Mouse (Mus musculus) lung, postnatal 25 days (tissue): ENCODE measurements around the gene Cdkn2c.
A peak's percentile ranks its signal among the peaks of the same experiment; 100 is the strongest.
"Not testable (repeated sequence)": the region's sequence is repeated elsewhere in the genome, so short reads cannot be mapped to it uniquely, and the experiment has no call there.

Source experiments
- DNase-seq: peaks from one replicate; pipeline ENCODE4 v3.0.0; 2022; ENCODE audit warnings: low spot score

Cdkn2c gene

GRCm38 (mm10) chr4:109666461-109667269, at the start of gene Cdkn2c:
Cdkn2c (minus strand) TSS chr4:109667189.
- peak; percentile 87 for DNase-seq

GRCm38 (mm10) chr4:109705349-109705748, 38.4 kb upstream of the Cdkn2c start:
- DNase-seq, result no peak

GRCm38 (mm10) chr4:109703568-109703967, 36.6 kb upstream of the Cdkn2c start:
- peak; percentile 57 for DNase-seq

- DNase-seq, result not testable (repeated sequence)
Measured at GRCm38 (mm10) chr4:109700727-109701126, 33.7 kb upstream of the Cdkn2c start.

- DNase-seq, result no peak
Measured at GRCm38 (mm10) chr4:109692674-109693073, 25.7 kb upstream of the Cdkn2c start.

GRCm38 (mm10) chr4:109683561-109683960, 16.6 kb upstream of the Cdkn2c start:
- no peak for DNase-seq

- no peak for DNase-seq
Measured at GRCm38 (mm10) chr4:109677221-109677620, 10.2 kb upstream of the Cdkn2c start.

GRCm38 (mm10) chr4:109676218-109677215, 9.5 kb upstream of the Cdkn2c start, which contains the start of gene Faf1:
Faf1 (plus strand) TSS chr4:109676588.
- peak; percentile 99 for DNase-seq

GRCm38 (mm10) chr4:109674097-109674496, 7.1 kb upstream of the Cdkn2c start:
- no peak for DNase-seq

- DNase-seq, result no peak
Measured at GRCm38 (mm10) chr4:109671941-109672340, 5.0 kb upstream of the Cdkn2c start.

GRCm38 (mm10) chr4:109670213-109670612, 3.2 kb upstream of the Cdkn2c start:
- DNase-seq, result no peak

- DNase-seq, result no peak
Measured at GRCm38 (mm10) chr4:109667518-109667917, 529 bp upstream of the Cdkn2c start.

GRCm38 (mm10) chr4:109665982-109666460, 968 bp downstream of the Cdkn2c start:
- peak; percentile 48 for DNase-seq

GRCm38 (mm10) chr4:109665101-109665981, 1.6 kb downstream of the Cdkn2c start:
- DNase-seq, result peak; percentile 71

- DNase-seq, result no peak
Measured at GRCm38 (mm10) chr4:109664091-109664490, 2.9 kb downstream of the Cdkn2c start.

- DNase-seq, result no peak
Measured at GRCm38 (mm10) chr4:109662271-109662670, 4.7 kb downstream of the Cdkn2c start.

GRCm38 (mm10) chr4:109661183-109661582, 5.8 kb downstream of the Cdkn2c start:
- no peak for DNase-seq

GRCm38 (mm10) chr4:109660568-109660967, 6.4 kb downstream of the Cdkn2c start:
- DNase-seq, result no peak

GRCm38 (mm10) chr4:109659571-109659970, 7.4 kb downstream of the Cdkn2c start:
- DNase-seq, result no peak

GRCm38 (mm10) chr4:109658826-109659225, 8.2 kb downstream of the Cdkn2c start:
- DNase-seq, result no peak

- no peak for DNase-seq
Measured at GRCm38 (mm10) chr4:109657851-109658500, 9.0 kb downstream of the Cdkn2c start.
